Mouse (Mus musculus): Measurements from ENCODE around the gene Faf1. TPM values are rescaled to one million over a fixed set of nuclear protein-coding genes. Genes with fewer than 3 reads are reported as not detected.

The Faf1 gene
- total and polyA plus RNA-seq, 3 experiments, result 34.9 to 52.8 (median 38.2) TPM

DNA sequence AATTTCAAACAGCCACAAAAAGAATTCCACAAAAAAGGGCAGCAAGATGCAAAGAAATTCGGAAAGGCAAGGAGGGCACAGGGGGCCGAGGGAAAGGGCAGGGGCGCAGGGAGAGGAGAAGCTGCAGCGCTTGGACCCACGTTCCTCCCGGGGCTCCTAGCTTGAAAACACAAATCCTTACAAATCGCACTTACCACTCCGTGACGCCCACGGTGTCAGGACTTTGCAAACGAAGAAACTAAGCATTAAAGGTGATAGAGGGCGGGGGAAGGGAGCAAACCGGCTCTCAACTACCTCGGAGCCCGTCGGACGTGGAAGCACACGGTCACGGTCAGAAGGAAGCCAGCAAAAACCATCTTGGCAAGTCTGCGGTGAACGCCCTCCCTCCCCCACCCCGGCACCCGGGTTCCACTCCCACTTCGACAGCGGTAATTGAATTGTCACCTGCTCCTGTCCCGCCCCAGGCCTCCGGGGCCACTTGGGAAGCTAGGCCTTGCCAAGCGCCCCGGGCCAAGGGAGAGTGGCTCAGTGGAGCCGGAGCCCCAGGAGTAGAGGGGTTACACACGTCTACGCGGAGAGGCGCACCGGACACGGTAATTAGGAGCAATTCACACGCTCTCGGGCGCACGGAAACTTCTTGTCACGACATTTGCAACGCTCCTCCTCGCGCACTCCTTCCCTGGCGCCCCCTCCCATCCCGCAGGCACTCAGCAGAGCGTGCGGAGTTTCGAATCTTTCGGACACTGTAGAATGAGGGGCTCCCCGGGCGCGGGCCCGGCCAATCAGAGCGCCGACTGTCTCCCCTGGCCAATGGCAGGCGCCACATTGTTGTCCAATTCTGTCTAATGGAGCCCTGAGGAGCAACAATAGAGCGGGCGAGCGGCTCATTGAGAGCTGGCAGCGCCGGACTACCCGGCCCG lies 301.0 kb downstream of the Faf1 start, which contains the start of gene Dmrta2:
TSS of gene Dmrta2 (plus strand) at position 906 of the 920 bp plus-strand sequence.
- no peak within 1 kb of the TSS for H3K27ac ChIP-seq (ENCODE audit: insufficient read depth, low read depth)
- H3K9me3 ChIP-seq (replicated peaks; ENCODE audit: low read length), result peaks cover 45% of the 10 kb centered on the region
- dilution Hi-C loops (cut with MboI; ENCODE audit: extremely low pct_ligation_motif_present, extremely low pct_unique_long_range_greater_than_20kb, low sequenced_read_pairs) (no loop called here), in situ Hi-C loops (cut with MboI; ENCODE audit: low pct_ligation_motif_present, low pct_unique_long_range_greater_than_20kb, low sequenced_read_pairs) (no loop called here)
- no peak within 1 kb of the TSS for H3K4me2 ChIP-seq (ENCODE audit: insufficient read depth, low read depth, poor library complexity, severe bottlenecking)
- no peak for DNase-seq (ENCODE audit: extremely low read depth)
- H3K27me3 ChIP-seq (replicated peaks), result no peaks in the 10 kb centered on the region
- no peaks in the 10 kb centered on the region for H3K4me1 ChIP-seq (ENCODE audit: control insufficient read depth in 1 of 2, insufficient read depth in 2 of 2)
- TF ChIP-seq TBP (conservative IDR thresholded peaks at IDR 0.05; ENCODE audit: low read depth, low read length) (no peak), EP300 (IDR thresholded peaks at IDR 0.05; ENCODE audit: low read length) (no peak)
- no peak within 1 kb of the TSS for H3K9ac ChIP-seq (ENCODE audit: insufficient read depth, low read depth)
- H3K4me3 ChIP-seq (replicated peaks in 1 of 3; ENCODE audit: low read depth in 2 of 3, low read length in 2 of 3, poor library complexity in 1 of 3), result no peak within 1 kb of the TSS
- H3K79me2 ChIP-seq (replicated peaks; ENCODE audit: control insufficient read depth, extremely low read depth, insufficient read depth, poor library complexity, severe bottlenecking), result no peaks in the 10 kb centered on the region
- peaks cover 0 to 8% of the 10 kb centered on the region in 2 experiments for H3K36me3 ChIP-seq (replicated peaks in 1 of 2; ENCODE audit: control insufficient read depth in 1 of 2, insufficient read depth in 1 of 2, low read length in 1 of 2)

- no peak for DNase-seq (ENCODE audit: extremely low read depth)
- Histone ChIP-seq H3K27me3 (replicated peaks) (no peaks in the 10 kb centered on the region), H3K9me3 (replicated peaks; ENCODE audit: low read length) (peaks cover 51% of the 10 kb centered on the region), H3K36me3 (replicated peaks in 1 of 2; ENCODE audit: control insufficient read depth in 1 of 2, insufficient read depth in 1 of 2, low read length in 1 of 2) (peaks cover 0 to 9% of the 10 kb centered on the region in 2 experiments), H3K4me3 (replicated peaks in 1 of 3; ENCODE audit: low read depth in 2 of 3, low read length in 2 of 3, poor library complexity in 1 of 3) (no peak overlapping the region), H3K9ac (ENCODE audit: insufficient read depth, low read depth) (no peak overlapping the region), H3K4me2 (ENCODE audit: insufficient read depth, low read depth, poor library complexity, severe bottlenecking) (no peak overlapping the region), H3K79me2 (replicated peaks; ENCODE audit: control insufficient read depth, extremely low read depth, insufficient read depth, poor library complexity, severe bottlenecking) (no peaks in the 10 kb centered on the region), H3K4me1 (ENCODE audit: control insufficient read depth in 1 of 2, insufficient read depth in 2 of 2) (no peaks in the 10 kb centered on the region), H3K27ac (ENCODE audit: insufficient read depth, low read depth) (no peak overlapping the region)
- in situ Hi-C loops (cut with MboI; ENCODE audit: low pct_ligation_motif_present, low pct_unique_long_range_greater_than_20kb, low sequenced_read_pairs) (no loop called here), dilution Hi-C loops (cut with MboI; ENCODE audit: extremely low pct_ligation_motif_present, extremely low pct_unique_long_range_greater_than_20kb, low sequenced_read_pairs) (no loop called here)
- no peak for TF ChIP-seq USF2 (conservative IDR thresholded peaks at IDR 0.05; ENCODE audit: low read depth, low read length)
- TF ChIP-seq JUN (IDR thresholded peaks at IDR 0.05; ENCODE audit: insufficient read depth, low read depth, low read length), result no peak
- no peak for TF ChIP-seq MAZ (IDR thresholded peaks at IDR 0.05; ENCODE audit: low read depth, low read length)
- no peak for TF ChIP-seq GABPA (IDR thresholded peaks at IDR 0.05; ENCODE audit: insufficient replicate concordance, low read depth, low read length)
- TF ChIP-seq CTCF (conservative IDR thresholded peaks at IDR 0.05 in 1 of 2, IDR thresholded peaks at IDR 0.05 in 1 of 2; ENCODE audit: low read depth in 2 of 2, low read length in 2 of 2), result no peak
- no peak for TF ChIP-seq ZC3H11A (IDR thresholded peaks at IDR 0.05; ENCODE audit: low read depth, low read length)
- TF ChIP-seq TCF12 (IDR thresholded peaks at IDR 0.05; ENCODE audit: low read depth, low read length), result no peak
- TF ChIP-seq E2F4 (IDR thresholded peaks at IDR 0.05; ENCODE audit: insufficient replicate concordance, low read depth, low read length), result no peak
Measured at GRCm38 (mm10) chr4:109978068-109978857, 301.9 kb downstream of the Faf1 start.
